Mouse (Mus musculus): ENCODE data around the gene Npy5r. TPM values are rescaled to one million over a fixed set of nuclear protein-coding genes. Genes with fewer than 3 reads are reported as not detected.

Npy5r gene
- polyA plus RNA-seq (2014; fragmentation: Nextera tagmentation; extraction: Ambion mirVana): 0.38 and 0.54 TPM in 2 replicates

- no peak within 1 kb of the TSS for H3K27ac ChIP-seq (ENCODE audit: low read depth, low read length)
- peak; percentile 84 for ATAC-seq
Observed at GRCm38 (mm10) chr8:66687511-66688329, at the start of gene Npy5r. Gene Npy5r, minus strand, starts transcription at chr8:66688128.

GRCm38 (mm10) chr8:66731957-66732356 lies 44.0 kb upstream of the Npy5r start:
- Histone ChIP-seq H3K27ac (ENCODE audit: low read depth, low read length) (no peak overlapping the region), H3K4me2 (ENCODE audit: low read length) (no peak overlapping the region), H3K4me1 (ENCODE audit: control insufficient read depth, insufficient read depth, low read length) (no peaks in the 10 kb centered on the region), H3K27me3 (replicated peaks; ENCODE audit: control insufficient read depth, insufficient read depth, low read length) (no peaks in the 10 kb centered on the region), H3K4me3 (ENCODE audit: low read depth, low read length) (no peak overlapping the region), H3K9me3 (replicated peaks; ENCODE audit: control insufficient read depth, low read length) (no peaks in the 10 kb centered on the region), H3K36me3 (ENCODE audit: control insufficient read depth, insufficient read depth, low read length) (no peaks in the 10 kb centered on the region), H3K9ac (ENCODE audit: low read length) (no peak overlapping the region)
- DNase-seq (ENCODE audit: low spot score) (no peak), ATAC-seq (no peak)
- 58% methylated on average over 5 of the region's 5 CpGs for WGBS

More at GRCm38 (mm10) chr8:66687511-66688329, at the start of gene Npy5r:
- H3K9ac ChIP-seq (ENCODE audit: low read length): peak within 1 kb of the TSS; percentile 73
- H3K4me1 ChIP-seq (ENCODE audit: control insufficient read depth, insufficient read depth, low read length): no peaks in the 10 kb centered on the region
- H3K27me3 ChIP-seq (replicated peaks; ENCODE audit: control insufficient read depth, insufficient read depth, low read length): 0 out of 2 replicates have a peak, but pooled peaks cover 4% of the 10 kb centered on the region
- under 1% methylated on average over 43 of the region's 43 CpGs for WGBS
- H3K4me3 ChIP-seq (ENCODE audit: low read depth, low read length): peak within 1 kb of the TSS; percentile 49
- no peaks in the 10 kb centered on the region for H3K9me3 ChIP-seq (replicated peaks; ENCODE audit: control insufficient read depth, low read length)
- H3K36me3 ChIP-seq (ENCODE audit: control insufficient read depth, insufficient read depth, low read length): no peaks in the 10 kb centered on the region
- H3K4me2 ChIP-seq (ENCODE audit: low read length): peak within 1 kb of the TSS; percentile 94
- peak; percentile 42 for DNase-seq (ENCODE audit: low spot score)

- no peaks in the 10 kb centered on the region for H3K4me1 ChIP-seq (ENCODE audit: control insufficient read depth, insufficient read depth, low read length)
- H3K9me3 ChIP-seq (replicated peaks; ENCODE audit: control insufficient read depth, low read length): no peaks in the 10 kb centered on the region
- H3K4me3 ChIP-seq (ENCODE audit: low read depth, low read length): no peak overlapping the region
- no peaks in the 10 kb centered on the region for H3K36me3 ChIP-seq (ENCODE audit: control insufficient read depth, insufficient read depth, low read length)
- no peak overlapping the region for H3K9ac ChIP-seq (ENCODE audit: low read length)
- ATAC-seq (no peak), DNase-seq (ENCODE audit: low spot score) (peak; percentile 1)
- WGBS: 2% methylated on average over 7 of the region's 7 CpGs
- no peaks in the 10 kb centered on the region for H3K27me3 ChIP-seq (replicated peaks; ENCODE audit: control insufficient read depth, insufficient read depth, low read length)
- no peak overlapping the region for H3K4me2 ChIP-seq (ENCODE audit: low read length)
- H3K27ac ChIP-seq (ENCODE audit: low read depth, low read length): no peak overlapping the region
Observed at GRCm38 (mm10) chr8:66729446-66729845, 41.5 kb upstream of the Npy5r start.

GRCm38 (mm10) chr8:66722835-66723234 lies 34.9 kb upstream of the Npy5r start:
- no peak overlapping the region for H3K4me3 ChIP-seq (ENCODE audit: low read depth, low read length)
- H3K4me1 ChIP-seq (ENCODE audit: control insufficient read depth, insufficient read depth, low read length): no peaks in the 10 kb centered on the region
- H3K9me3 ChIP-seq (replicated peaks; ENCODE audit: control insufficient read depth, low read length): no peaks in the 10 kb centered on the region
- no peak overlapping the region for H3K27ac ChIP-seq (ENCODE audit: low read depth, low read length)
- no peak for DNase-seq (ENCODE audit: low spot score)
- no peak overlapping the region for H3K9ac ChIP-seq (ENCODE audit: low read length)
- no peak for ATAC-seq
- H3K4me2 ChIP-seq (ENCODE audit: low read length): no peak overlapping the region
- H3K27me3 ChIP-seq (replicated peaks; ENCODE audit: control insufficient read depth, insufficient read depth, low read length): no peaks in the 10 kb centered on the region
- no peaks in the 10 kb centered on the region for H3K36me3 ChIP-seq (ENCODE audit: control insufficient read depth, insufficient read depth, low read length)
- WGBS: 86% methylated on average over 2 of the region's 2 CpGs

- Histone ChIP-seq H3K9me3 (replicated peaks; ENCODE audit: control insufficient read depth, low read length) (no peaks in the 10 kb centered on the region), H3K4me2 (ENCODE audit: low read length) (no peak overlapping the region), H3K4me3 (ENCODE audit: low read depth, low read length) (no peak overlapping the region), H3K9ac (ENCODE audit: low read length) (no peak overlapping the region), H3K27ac (ENCODE audit: low read depth, low read length) (no peak overlapping the region), H3K36me3 (ENCODE audit: control insufficient read depth, insufficient read depth, low read length) (no peaks in the 10 kb centered on the region), H3K4me1 (ENCODE audit: control insufficient read depth, insufficient read depth, low read length) (no peaks in the 10 kb centered on the region), H3K27me3 (replicated peaks; ENCODE audit: control insufficient read depth, insufficient read depth, low read length) (no peaks in the 10 kb centered on the region)
- ATAC-seq (no peak), DNase-seq (ENCODE audit: low spot score) (no peak)
- 94% methylated on average over 7 of the region's 7 CpGs for WGBS
Observed at GRCm38 (mm10) chr8:66714324-66714975, 26.5 kb upstream of the Npy5r start.

- no peak overlapping the region for H3K4me2 ChIP-seq (ENCODE audit: low read length)
- WGBS: 75% methylated on average over 7 of the region's 7 CpGs
Observed at GRCm38 (mm10) chr8:66698782-66699181, 10.9 kb upstream of the Npy5r start.

GRCm38 (mm10) chr8:66698011-66698410 lies 10.1 kb upstream of the Npy5r start:
- H3K36me3 ChIP-seq (ENCODE audit: control insufficient read depth, insufficient read depth, low read length): no peaks in the 10 kb centered on the region
- WGBS: 5% methylated on average over 7 of the region's 7 CpGs
- H3K4me1 ChIP-seq (ENCODE audit: control insufficient read depth, insufficient read depth, low read length): peaks cover 3% of the 10 kb centered on the region; the same call in 1 of the 2 replicates
- peaks cover 20% of the 10 kb centered on the region for H3K27me3 ChIP-seq (replicated peaks; ENCODE audit: control insufficient read depth, insufficient read depth, low read length)
- H3K4me3 ChIP-seq (ENCODE audit: low read depth, low read length): peak overlapping the region; percentile 34
- H3K27ac ChIP-seq (ENCODE audit: low read depth, low read length): no peak overlapping the region
- ATAC-seq: peak; percentile 21; the same call in 1 of the 2 replicates
- H3K9ac ChIP-seq (ENCODE audit: low read length): no peak overlapping the region
- H3K9me3 ChIP-seq (replicated peaks; ENCODE audit: control insufficient read depth, low read length): no peaks in the 10 kb centered on the region
- DNase-seq (ENCODE audit: low spot score): no peak
- peak overlapping the region; percentile 55 for H3K4me2 ChIP-seq (ENCODE audit: low read length)

More at GRCm38 (mm10) chr8:66698782-66699181, 10.9 kb upstream of the Npy5r start:
- ATAC-seq: no peak
- peaks cover 3% of the 10 kb centered on the region; the same call in 1 of the 2 replicates for H3K4me1 ChIP-seq (ENCODE audit: control insufficient read depth, insufficient read depth, low read length)
- no peaks in the 10 kb centered on the region for H3K36me3 ChIP-seq (ENCODE audit: control insufficient read depth, insufficient read depth, low read length)
- DNase-seq (ENCODE audit: low spot score): no peak
- H3K9ac ChIP-seq (ENCODE audit: low read length): no peak overlapping the region
- H3K27ac ChIP-seq (ENCODE audit: low read depth, low read length): no peak overlapping the region
- H3K27me3 ChIP-seq (replicated peaks; ENCODE audit: control insufficient read depth, insufficient read depth, low read length): peaks cover 20% of the 10 kb centered on the region
- H3K9me3 ChIP-seq (replicated peaks; ENCODE audit: control insufficient read depth, low read length): no peaks in the 10 kb centered on the region
- H3K4me3 ChIP-seq (ENCODE audit: low read depth, low read length): no peak overlapping the region

- peak; percentile 78 for DNase-seq (ENCODE audit: low spot score)
- Histone ChIP-seq H3K9me3 (replicated peaks; ENCODE audit: control insufficient read depth, low read length) (no peaks in the 10 kb centered on the region), H3K4me2 (ENCODE audit: low read length) (peak within 1 kb of the TSS; percentile 55), H3K36me3 (ENCODE audit: control insufficient read depth, insufficient read depth, low read length) (no peaks in the 10 kb centered on the region), H3K27me3 (replicated peaks; ENCODE audit: control insufficient read depth, insufficient read depth, low read length) (peaks cover 20% of the 10 kb centered on the region), H3K4me1 (ENCODE audit: control insufficient read depth, insufficient read depth, low read length) (peaks cover 3% of the 10 kb centered on the region; the same call in 1 of the 2 replicates), H3K9ac (ENCODE audit: low read length) (peak within 1 kb of the TSS; percentile 38), H3K27ac (ENCODE audit: low read depth, low read length) (no peak within 1 kb of the TSS), H3K4me3 (ENCODE audit: low read depth, low read length) (peak within 1 kb of the TSS; percentile 34)
- WGBS: 1% methylated on average over 30 of the region's 30 CpGs
- peak; percentile 79 for ATAC-seq
Observed at GRCm38 (mm10) chr8:66696970-66697843, 9.3 kb upstream of the Npy5r start, which contains the start of gene Npy1r. Gene Npy1r, plus strand, starts transcription at chr8:66697192.
